Mouse (Mus musculus) layer of hippocampus, adult 9-11 months (tissue): ENCODE measurements around the gene Fbxw8.

Experiments
- DNase-seq: peaks from one replicate; pipeline ENCODE4 v3.0.0; 2022

The Fbxw8 gene

GRCm38 (mm10) chr5:118154839-118155564 is at the start of gene Fbxw8:
Gene Fbxw8 (minus strand): TSS chr5:118155464.
- DNase-seq = peak; percentile 82

DNA sequence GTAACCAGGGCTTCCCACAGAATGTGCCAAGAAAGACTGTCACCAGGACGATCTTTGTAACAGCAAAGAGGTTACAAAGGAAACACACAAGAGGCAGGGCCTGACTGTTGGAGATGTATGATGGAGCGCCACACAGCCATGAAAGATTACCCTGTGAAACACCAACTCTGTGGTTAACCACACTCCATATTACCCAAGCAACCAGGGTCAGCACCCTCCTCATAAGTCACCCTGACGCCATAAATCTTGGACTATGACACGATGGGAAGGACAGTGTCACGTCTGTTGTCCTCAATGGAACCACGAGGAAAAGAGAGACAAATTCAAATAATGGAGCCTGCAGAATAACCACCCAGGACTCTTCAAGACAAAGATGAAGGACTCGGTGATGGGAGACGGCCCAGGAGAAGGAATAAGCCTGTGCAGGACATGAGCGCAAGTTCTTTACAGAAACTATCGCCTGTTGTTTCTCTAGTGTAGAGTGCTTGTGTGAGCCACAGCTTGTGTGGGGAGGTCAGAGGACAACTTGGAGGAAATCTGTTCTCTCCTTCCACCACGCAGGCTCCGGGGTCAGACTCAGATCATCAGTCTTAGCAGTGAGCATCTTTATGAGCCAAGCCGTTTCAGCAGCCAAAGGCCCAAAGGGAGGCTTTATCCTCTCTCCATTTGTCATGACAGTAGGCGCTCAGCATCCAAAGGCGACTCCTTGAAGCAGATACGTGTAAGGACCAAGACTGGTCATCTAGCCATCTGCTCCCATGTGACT is 49.6 kb upstream of the Fbxw8 start:
- no peak for DNase-seq

- DNase-seq = no peak
Measured at GRCm38 (mm10) chr5:118199670-118200069, 44.4 kb upstream of the Fbxw8 start.

DNA sequence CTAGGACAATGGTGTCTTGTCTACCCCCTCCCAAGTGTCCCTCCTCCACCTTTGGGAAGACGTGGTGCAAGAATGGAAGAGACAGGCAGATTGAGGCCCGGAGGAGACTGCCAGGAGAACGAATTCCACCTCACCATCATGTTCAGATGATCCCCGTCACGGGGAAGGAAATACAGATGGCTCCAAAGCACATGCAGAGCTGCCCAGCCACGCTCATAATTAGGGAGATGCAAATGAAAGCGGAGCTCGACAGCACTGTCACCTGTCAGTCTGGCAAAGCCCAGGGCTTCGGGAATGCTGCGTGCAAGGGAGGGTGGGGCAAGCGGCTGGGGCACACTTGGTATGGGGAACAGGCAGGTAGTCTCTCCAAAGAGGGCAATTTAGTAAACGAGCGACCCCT is 42.2 kb upstream of the Fbxw8 start:
- peak; percentile 43 for DNase-seq

DNA sequence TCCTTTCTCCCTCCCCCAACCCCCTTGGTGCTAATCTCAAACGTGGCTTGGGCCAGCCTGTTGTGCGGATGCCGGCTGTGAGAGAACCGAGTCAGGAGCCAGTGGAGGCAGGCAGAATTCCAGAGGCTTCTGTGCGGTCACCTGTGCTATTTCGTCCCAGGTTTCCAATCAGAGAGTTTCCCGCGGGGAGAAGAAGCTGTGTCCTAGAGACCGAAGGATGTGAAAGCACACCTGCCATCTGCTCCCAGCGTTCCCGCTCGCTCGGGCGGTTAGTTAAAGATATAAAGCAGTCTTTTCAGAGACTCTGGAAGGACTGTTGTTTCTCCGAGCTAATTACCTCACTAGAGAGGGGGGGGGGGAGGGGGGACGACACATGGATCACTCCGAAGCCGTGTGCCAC is 37.0 kb upstream of the Fbxw8 start:
- no peak for DNase-seq

GRCm38 (mm10) chr5:118190491-118190890 is 35.2 kb upstream of the Fbxw8 start:
- no peak for DNase-seq

DNA sequence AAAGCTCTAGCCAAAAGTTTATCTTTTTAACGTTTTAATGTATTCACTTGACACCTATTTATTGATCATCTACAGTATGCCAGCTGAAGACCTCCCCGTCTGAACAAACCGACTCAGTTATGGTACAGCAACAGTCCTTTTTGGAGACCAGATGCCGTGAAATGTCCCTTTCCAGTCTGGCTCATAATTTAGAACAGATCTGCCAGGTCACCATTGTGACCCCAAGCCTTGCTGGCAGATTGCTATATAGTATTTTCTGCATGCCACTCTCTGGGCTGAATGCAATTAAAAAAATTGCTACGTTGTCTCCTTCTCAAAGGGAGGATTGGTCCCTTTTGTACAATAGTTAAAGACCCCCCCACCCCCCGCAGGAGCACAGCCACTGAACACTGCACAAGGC is 33.1 kb upstream of the Fbxw8 start:
- no peak for DNase-seq

- no peak for DNase-seq
Measured at GRCm38 (mm10) chr5:118186903-118187633, 31.8 kb upstream of the Fbxw8 start.

DNA sequence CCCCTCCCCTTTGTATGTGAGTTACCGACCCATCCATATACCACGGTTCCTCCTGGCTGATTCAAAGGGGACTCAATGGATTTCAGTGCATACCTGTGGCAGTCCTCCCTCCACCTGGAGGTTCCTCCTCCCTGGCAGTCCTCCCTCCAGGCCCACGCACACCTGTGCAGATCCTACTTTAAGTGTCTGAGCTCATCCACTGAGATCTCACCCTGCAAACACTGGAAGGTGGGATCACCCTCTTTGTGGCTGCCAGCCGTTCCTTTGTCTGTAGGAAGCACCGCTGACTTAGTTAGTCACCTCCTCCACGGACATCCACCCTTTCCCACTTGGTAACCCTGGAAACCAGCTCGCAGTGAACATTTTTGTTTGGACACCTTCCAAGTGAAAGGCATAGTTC is 22.4 kb upstream of the Fbxw8 start:
- DNase-seq = no peak

GRCm38 (mm10) chr5:118175137-118175536 is 19.9 kb upstream of the Fbxw8 start:
- DNase-seq = no peak

DNA sequence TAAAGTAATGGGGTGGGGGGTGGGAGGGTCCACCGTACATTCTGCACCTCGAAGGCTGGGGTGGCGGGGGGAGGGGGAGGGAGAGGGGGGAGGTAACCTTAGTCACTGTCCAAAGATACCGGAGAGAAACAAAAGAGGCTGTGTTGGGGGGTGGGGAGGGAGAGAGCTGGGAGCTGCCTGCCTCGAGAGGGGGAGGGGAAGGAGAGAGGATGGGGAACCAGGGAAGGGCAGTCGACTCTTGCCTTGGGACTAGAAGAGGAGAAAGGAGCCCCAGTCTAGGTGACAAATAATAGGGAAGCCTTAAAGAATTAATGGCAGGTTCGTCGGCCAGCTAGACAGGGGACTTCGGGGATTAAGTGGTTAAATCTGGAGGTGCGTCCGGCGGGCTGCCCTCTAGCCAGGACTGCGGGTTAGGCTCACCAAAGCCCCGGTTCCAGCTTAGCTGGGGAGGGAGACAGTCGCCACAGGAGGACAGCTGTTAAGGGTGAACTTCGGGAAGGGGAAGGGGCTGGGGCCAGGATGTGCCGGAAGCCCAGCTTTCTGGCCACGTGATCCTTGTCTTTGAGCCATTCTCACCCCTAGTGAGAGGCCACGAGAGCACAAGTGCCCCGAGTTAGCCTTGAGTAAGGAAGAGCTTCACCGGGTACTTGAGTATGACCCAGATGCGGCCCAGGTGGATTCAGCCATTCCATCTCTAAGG is 19.2 kb upstream of the Fbxw8 start:
- DNase-seq = no peak

- no peak for DNase-seq
Measured at GRCm38 (mm10) chr5:118172078-118172723, 16.9 kb upstream of the Fbxw8 start.

- peak; percentile 73 for DNase-seq
Measured at GRCm38 (mm10) chr5:118171665-118172064, 16.4 kb upstream of the Fbxw8 start.

- no peak for DNase-seq
Measured at GRCm38 (mm10) chr5:118170888-118171529, 15.7 kb upstream of the Fbxw8 start.

- DNase-seq = no peak
Measured at GRCm38 (mm10) chr5:118169222-118170221, 14.3 kb upstream of the Fbxw8 start.

- DNase-seq = peak; percentile 65
Measured at GRCm38 (mm10) chr5:118167561-118167995, 12.3 kb upstream of the Fbxw8 start.

DNA sequence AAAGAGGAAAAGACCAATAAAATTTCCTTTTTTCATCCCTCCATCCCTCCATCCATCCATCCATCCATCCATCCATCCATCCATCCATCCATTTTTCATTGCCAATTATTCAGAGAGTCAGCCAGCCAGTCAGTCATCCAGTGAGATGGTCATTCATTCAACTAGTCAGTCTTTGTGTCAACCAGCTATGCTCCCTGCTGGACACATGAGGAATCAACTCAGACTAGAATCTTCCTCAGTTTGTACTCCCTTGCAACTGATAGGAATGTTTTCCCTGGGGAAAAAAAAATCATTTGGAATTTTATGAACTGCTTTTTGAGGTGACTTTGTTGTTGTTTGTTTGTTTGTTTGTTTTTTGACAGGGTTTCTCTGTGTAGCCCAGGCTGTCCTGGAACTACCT is 10.2 kb upstream of the Fbxw8 start:
- no peak for DNase-seq

DNA sequence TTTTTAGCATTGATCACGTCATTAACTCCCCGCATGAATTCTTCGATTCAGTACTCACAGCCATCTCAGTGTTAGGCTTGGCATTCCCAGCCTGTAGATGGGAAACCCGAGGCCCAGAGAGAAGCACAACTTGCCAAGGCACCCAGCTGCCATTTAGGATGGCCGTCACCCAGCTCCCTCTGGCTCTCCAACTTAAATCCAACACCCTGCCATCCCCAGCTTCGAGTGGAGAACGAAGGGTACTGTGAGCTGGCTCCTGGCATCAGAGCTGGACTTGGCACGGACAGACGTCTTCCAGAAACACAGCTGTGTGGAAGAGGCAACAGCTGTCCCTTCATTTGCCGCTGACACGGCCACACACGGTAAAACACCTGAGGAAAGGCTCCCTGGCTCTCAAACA is 9.3 kb upstream of the Fbxw8 start, which contains the start of gene Hrk:
TSS of gene Hrk (plus strand) at position 68 of the 400 bp plus-strand sequence.
- peak; percentile 47 for DNase-seq

- no peak for DNase-seq
Measured at GRCm38 (mm10) chr5:118160691-118161090, 5.4 kb upstream of the Fbxw8 start.

DNA sequence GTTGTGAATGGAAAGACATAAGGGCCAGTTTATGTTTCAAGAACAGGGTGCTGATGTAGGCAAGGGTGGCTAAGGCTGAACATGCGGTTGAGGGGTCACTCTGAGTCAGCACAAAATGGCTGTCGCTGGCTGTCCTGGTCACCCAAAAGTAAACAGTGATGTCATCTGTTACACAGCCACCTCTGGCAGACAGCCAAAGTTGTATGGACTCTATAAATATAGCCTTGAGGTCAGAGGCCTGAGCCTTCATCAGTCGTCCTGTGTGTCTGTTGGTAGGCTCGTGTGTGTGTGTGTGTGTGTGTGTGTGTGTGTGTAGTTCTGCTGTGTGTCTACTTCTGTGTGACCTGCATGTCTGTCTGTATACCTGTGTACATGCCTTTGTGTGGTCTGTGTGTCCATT is 1.7 kb upstream of the Fbxw8 start:
- DNase-seq = no peak

DNA sequence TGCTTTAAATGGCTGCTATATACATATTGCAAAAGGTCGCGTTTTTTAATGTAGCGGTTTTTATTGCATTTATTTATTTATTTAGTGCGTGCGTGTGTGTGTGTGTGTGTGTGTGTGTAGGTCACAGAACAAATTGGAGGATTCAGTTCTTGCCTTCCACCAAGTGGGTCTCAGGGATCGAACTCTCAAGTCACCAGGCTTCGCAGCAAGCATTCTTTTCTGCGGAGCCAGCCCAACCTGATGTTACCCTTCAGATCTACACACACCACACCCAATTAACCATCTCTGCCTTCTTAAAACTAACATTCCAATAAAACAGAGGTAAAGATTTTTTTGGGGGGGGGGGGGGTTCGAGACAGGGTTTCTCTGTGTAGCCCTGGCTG is 292 bp upstream of the Fbxw8 start:
- DNase-seq = no peak
